Mouse (Mus musculus) cerebellum, adult 2 months (tissue): Measurements from ENCODE around the gene Agap1. TPM values are rescaled to one million over a fixed set of nuclear protein-coding genes. Genes with fewer than 3 reads are reported as not detected.

Source experiments
- DNase-seq, 2 experiments: peaks; one replicate each; pipeline ENCODE4 v3.0.0; 2021
- H3K27ac ChIP-seq: fragments of 200-500 bp; 2 replicates; pipeline ENCODE4 v1.5.1; 2012; ENCODE audit warnings: low read length, control low read depth, inconsistent platforms; ENCODE audit not compliant: insufficient read depth
- H3K27me3 ChIP-seq: fragments of 200-500 bp; 2 replicates; pipeline ENCODE4 v1.6.1; 2012; ENCODE audit warnings: inconsistent platforms, mild to moderate bottlenecking, low read length, moderate library complexity; ENCODE audit not compliant: control insufficient read depth, insufficient read depth
- H3K4me1 ChIP-seq: fragments of 200-500 bp; 2 replicates; pipeline ENCODE4 v1.6.1; 2011; ENCODE audit warnings: low read length; ENCODE audit not compliant: control insufficient read depth, insufficient read depth
- H3K4me3 ChIP-seq: fragments of 200-500 bp; replicated peaks from 2 replicates; pipeline ENCODE3; 2011; ENCODE audit warnings: mild to moderate bottlenecking, low read depth, low read length, control low read depth; ENCODE audit not compliant: insufficient read depth
- CTCF ChIP-seq: fragments of 200-500 bp; IDR thresholded peaks from 2 replicates; pipeline ENCODE4 v1.5.1; 2011; ENCODE audit warnings: low read depth, mild to moderate bottlenecking, control low read depth, low read length, moderate library complexity, borderline replicate concordance; ENCODE audit not compliant: insufficient read depth
- POLR2A ChIP-seq: fragments of 200-500 bp; IDR thresholded peaks from 2 replicates; pipeline ENCODE4 v1.6.1; 2011; ENCODE audit warnings: low read length, control low read depth, borderline replicate concordance; ENCODE audit not compliant: insufficient read depth
- WGBS: fragments of 180-500 bp; shearing (Covaris S2); methylation state at CpG from one replicate; pipeline ENCODE4 v1.1.7; 2018; 5-methylcytosine and 5-hydroxymethylcytosine counted together
- polyA plus RNA-seq: library from polyadenylated mRNA; depleted of rRNA; stranded (reverse); fragments of >200 nt; gene quantifications from 2 replicates; pipeline ENCODE4 v1.2.3, GENCODE M21; 2012

The Agap1 gene
- polyA plus RNA-seq, 1 experiment: 82.9 TPM

- Histone ChIP-seq H3K4me1 (peaks cover 49% of the 10 kb centered on the region), H3K27ac (no peak overlapping the region), H3K27me3 (no peaks in the 10 kb centered on the region), H3K4me3 (no peak overlapping the region)
- no peak for TF ChIP-seq CTCF
- TF ChIP-seq POLR2A: no peak
- DNase-seq: no peak
- 20% methylated on average over 4 of the region's 4 CpGs for WGBS
Observed at GRCm38 (mm10) chr1:89478571-89479460, 24.2 kb downstream of the Agap1 start.

- TF ChIP-seq POLR2A (no peak), CTCF (no peak)
- DNase-seq: no peak
- Histone ChIP-seq H3K27ac (no peak overlapping the region), H3K27me3 (no peaks in the 10 kb centered on the region), H3K4me1 (peaks cover 49% of the 10 kb centered on the region), H3K4me3 (no peak overlapping the region)
- WGBS: 65% methylated on average over 9 of the region's 9 CpGs
Observed at GRCm38 (mm10) chr1:89481154-89481553, 26.5 kb downstream of the Agap1 start.

GRCm38 (mm10) chr1:89482812-89483211, 28.2 kb downstream of the Agap1 start:
- DNase-seq: no peak
- TF ChIP-seq CTCF (no peak), POLR2A (no peak)
- Histone ChIP-seq H3K27ac (no peak overlapping the region), H3K27me3 (no peaks in the 10 kb centered on the region), H3K4me1 (peaks cover 49% of the 10 kb centered on the region), H3K4me3 (no peak overlapping the region)
- WGBS: 60% methylated on average over 5 of the region's 5 CpGs

- H3K27ac ChIP-seq: no peak overlapping the region
- no peak for DNase-seq
- 88% methylated on average over 6 of the region's 6 CpGs for WGBS
- no peaks in the 10 kb centered on the region for H3K27me3 ChIP-seq
- H3K4me1 ChIP-seq: peaks cover 47% of the 10 kb centered on the region
- H3K4me3 ChIP-seq: no peak overlapping the region
- no peak for TF ChIP-seq CTCF
- no peak for TF ChIP-seq POLR2A
Observed at GRCm38 (mm10) chr1:89486891-89487290, 32.3 kb downstream of the Agap1 start.

- no peak overlapping the region for H3K4me3 ChIP-seq
- no peak overlapping the region for H3K27ac ChIP-seq
- TF ChIP-seq POLR2A (no peak), CTCF (no peak)
- DNase-seq: no peak
- peaks cover 64% of the 10 kb centered on the region for H3K4me1 ChIP-seq
- whole genome bisulfite sequencing: 53% methylated on average over 17 of the region's 17 CpGs
- no peaks in the 10 kb centered on the region for H3K27me3 ChIP-seq
Observed at GRCm38 (mm10) chr1:89489111-89489971, 34.7 kb downstream of the Agap1 start.

GRCm38 (mm10) chr1:89493177-89493576, 38.6 kb downstream of the Agap1 start:
- no peaks in the 10 kb centered on the region for H3K27me3 ChIP-seq
- H3K4me3 ChIP-seq: no peak overlapping the region
- WGBS: 62% methylated on average over 5 of the region's 5 CpGs
- TF ChIP-seq CTCF (no peak), POLR2A (no peak)
- no peak overlapping the region for H3K27ac ChIP-seq
- H3K4me1 ChIP-seq: peaks cover 67% of the 10 kb centered on the region
- no peak for DNase-seq

- no peak for DNase-seq
- no peak overlapping the region for H3K4me3 ChIP-seq
- H3K4me1 ChIP-seq: peaks cover 67% of the 10 kb centered on the region
- 84% methylated on average over 1 of the region's 1 CpGs for WGBS
- no peak overlapping the region for H3K27ac ChIP-seq
- no peak for TF ChIP-seq CTCF
- TF ChIP-seq POLR2A: no peak
- H3K27me3 ChIP-seq: no peaks in the 10 kb centered on the region
Observed at GRCm38 (mm10) chr1:89494816-89495215, 40.2 kb downstream of the Agap1 start.
